Mouse (Mus musculus) ovary, adult 10 weeks (tissue): ENCODE measurements around the gene Hnrnpa1. TPM values are rescaled to one million over a fixed set of nuclear protein-coding genes. Genes with fewer than 3 reads are reported as not detected.

Experiments
- polyA plus RNA-seq: library from polyadenylated mRNA; stranded (reverse); fragments of 350-450 nt; fragmentation: Illumina TruSeq; extraction: RNeasy Lipid Tissue Mini Kit (QIAGEN cat#74804); gene quantifications from one replicate; pipeline ENCODE4 v1.2.3, GENCODE M21; 2014

The Hnrnpa1 gene
- polyA plus RNA-seq = 1,400 TPM

GRCm38 (mm10) chr15:103240160-103241028, at the start of gene Hnrnpa1:
TSS of gene Hnrnpa1 (plus strand) at chr15:103240432.

GRCm38 (mm10) chr15:103239685-103240159, 510 bp upstream of the Hnrnpa1 start, which contains the start of gene Cbx5:
TSS of gene Cbx5 (minus strand) at chr15:103239816.

DNA sequence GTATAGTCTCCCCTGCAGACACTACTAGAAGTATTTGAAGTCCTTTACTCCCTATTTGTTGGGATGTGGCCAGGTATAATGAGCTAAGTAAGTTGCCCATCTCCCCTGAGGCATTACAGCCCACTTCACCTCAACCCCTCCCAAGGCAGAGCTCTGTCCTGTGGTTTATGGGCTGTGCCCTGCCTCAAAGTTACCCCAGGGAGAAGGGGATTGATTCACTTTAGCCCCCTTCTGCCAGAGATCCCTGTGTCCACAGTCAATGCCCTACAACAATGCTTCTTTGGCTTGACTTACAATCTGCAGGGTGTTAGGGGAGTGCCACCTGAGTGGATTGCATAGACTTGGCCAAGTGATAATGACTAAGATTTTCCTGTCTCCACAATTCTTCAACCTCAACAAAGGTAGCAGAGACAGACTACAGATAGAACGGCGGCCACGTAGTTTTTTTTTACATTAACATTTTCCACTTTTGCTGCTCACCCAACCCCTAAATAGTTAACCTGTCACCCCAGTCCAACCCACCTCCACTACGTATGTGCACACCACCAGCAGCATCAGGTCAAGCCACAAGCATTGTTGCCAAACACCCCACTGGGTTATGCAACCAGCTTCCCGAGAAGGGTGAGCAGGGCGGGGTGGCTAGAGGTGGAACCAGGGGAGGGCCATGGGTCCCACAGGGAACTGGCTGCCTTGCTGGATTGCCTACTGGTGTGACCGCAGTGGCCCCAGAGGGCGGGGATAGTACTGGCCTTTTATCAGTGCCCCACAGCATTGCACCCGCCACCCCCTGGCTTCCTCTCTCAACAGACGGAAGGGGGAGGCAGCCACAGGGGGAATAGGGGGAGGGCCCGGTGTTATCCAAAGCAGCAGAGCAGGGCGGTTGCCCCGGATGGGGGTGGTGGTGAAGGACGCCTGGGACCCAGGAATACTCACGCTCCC, 17.8 kb downstream of the Hnrnpa1 start, which contains the start of gene Nfe2:
Nfe2 (minus strand) TSS at position 614 of the 939 bp plus-strand sequence.

DNA sequence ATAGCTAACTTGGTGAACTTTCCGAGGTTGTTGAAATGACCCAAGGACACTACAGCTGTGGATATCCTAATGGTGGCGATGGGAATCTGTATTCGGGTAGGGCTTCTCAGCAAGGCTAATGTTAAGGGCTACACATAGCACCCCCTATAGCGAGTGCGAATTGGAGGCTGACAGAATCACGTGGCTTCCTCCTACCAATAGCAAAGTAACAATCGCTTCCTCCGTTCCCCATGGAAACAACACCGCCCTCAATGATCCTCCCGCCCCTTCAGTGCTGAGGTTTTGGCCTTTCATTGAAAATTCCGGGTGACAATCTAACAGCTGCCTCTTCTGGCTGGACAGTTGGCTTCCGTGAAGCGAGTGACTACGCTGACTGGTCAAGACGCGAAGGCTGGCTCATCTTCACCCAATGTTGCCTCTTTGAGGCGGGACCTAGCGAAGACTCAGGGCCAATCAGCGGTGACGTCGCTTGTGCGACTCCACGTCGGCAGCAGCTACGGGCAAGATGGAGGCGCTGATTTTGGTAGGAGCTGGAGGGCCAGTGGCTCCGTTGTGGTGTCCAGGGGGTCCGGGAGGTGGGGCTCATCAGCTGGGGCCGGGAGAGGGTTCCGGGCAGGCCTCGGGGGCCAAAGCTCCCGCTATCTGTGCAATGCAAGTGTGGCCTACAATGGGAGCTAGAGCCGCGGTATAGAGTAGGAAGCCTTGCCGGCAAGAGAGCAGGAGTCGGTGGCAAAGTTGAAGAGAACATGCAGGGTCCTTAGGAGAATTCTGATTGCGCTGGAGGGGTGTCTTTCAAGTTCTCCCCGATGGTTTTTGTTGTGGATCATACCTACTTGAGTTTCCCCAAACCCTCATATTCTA, 32.4 kb downstream of the Hnrnpa1 start, which contains the start of gene Copz1:
Copz1 (plus strand) TSS at position 296 of the 861 bp plus-strand sequence.

Other genes starting within 250 kb of the Hnrnpa1 start
- 72.1 TPM for gene Hoxc8, start 249.8 kb upstream of the Hnrnpa1 start, polyA plus RNA-seq
- gene Hoxc6, start 242.2 kb upstream of the Hnrnpa1 start, polyA plus RNA-seq = 49.8 TPM
- 26.9 TPM for gene Hoxc4, start 221.5 kb upstream of the Hnrnpa1 start, polyA plus RNA-seq
- gene Smug1, start 73.3 kb upstream of the Hnrnpa1 start, polyA plus RNA-seq = 15.2 TPM
- gene Cbx5, start 616 bp upstream of the Hnrnpa1 start, polyA plus RNA-seq = 230 TPM
- not detected for gene Nfe2, start 18.0 kb downstream of the Hnrnpa1 start, polyA plus RNA-seq
- gene Copz1, start 32.3 kb downstream of the Hnrnpa1 start, polyA plus RNA-seq = 70.6 TPM
- gene Gpr84, start 70.2 kb downstream of the Hnrnpa1 start, polyA plus RNA-seq = not detected
- gene Zfp385a, start 99.7 kb downstream of the Hnrnpa1 start, polyA plus RNA-seq = not detected
- gene Itga5, start 126.3 kb downstream of the Hnrnpa1 start, polyA plus RNA-seq = 0.77 TPM
- 9.7 TPM for gene Gtsf1, start 190.0 kb downstream of the Hnrnpa1 start, polyA plus RNA-seq
- gene Gtsf2, start 208.0 kb downstream of the Hnrnpa1 start, polyA plus RNA-seq = not detected
- 7.7 TPM for gene Nckap1l, start 213.4 kb downstream of the Hnrnpa1 start, polyA plus RNA-seq